Mouse (Mus musculus) spleen, adult 2 months (tissue): Measurements from ENCODE around the gene Rora.

Experiments used
- CTCF ChIP-seq: fragments of 200-500 bp; IDR thresholded peaks from 2 replicates; pipeline ENCODE4 v1.5.1; 2011; ENCODE audit warnings: mild to moderate bottlenecking, inconsistent platforms; ENCODE audit not compliant: insufficient read depth, insufficient read length, insufficient replicate concordance; ENCODE audit errors: extremely low read depth
- POLR2A ChIP-seq: fragments of 200-500 bp; IDR thresholded peaks from 2 replicates; pipeline ENCODE4 v1.6.1; 2011; ENCODE audit warnings: low read depth, low read length, inconsistent platforms

GRCm38 (mm10) chr9:68875791-68876190 lies 222.2 kb downstream of the Rora start:
- TF ChIP-seq POLR2A (no peak), CTCF (no peak)
